Mouse (Mus musculus) myocyte (in vitro differentiated cells): Measurements from ENCODE around the gene Adi1.

ENCODE experiments used
- MAX ChIP-seq: IDR thresholded peaks from one replicate; pipeline ENCODE4 v1.6.1; 2011; ENCODE audit warnings: low read depth, mild to moderate bottlenecking, control low read depth
- REST ChIP-seq: IDR thresholded peaks from one replicate; pipeline ENCODE4 v1.6.1; 2011; ENCODE audit warnings: mild to moderate bottlenecking, control low read depth, moderate library complexity; ENCODE audit not compliant: insufficient read depth, insufficient read length

GRCm38 (mm10) chr12:28714822-28715632 lies 40.0 kb downstream of the Adi1 start:
- no peak for TF ChIP-seq REST
- no peak for TF ChIP-seq MAX
